Mouse (Mus musculus) gastrocnemius, adult 2 months (tissue): ENCODE data around the gene Gm21988. TPM values are rescaled to one million over a fixed set of nuclear protein-coding genes. Genes with fewer than 3 reads are reported as not detected.

Source experiments
- DNase-seq: peaks from one replicate; pipeline ENCODE4 v3.0.0; 2022
- H3K27ac ChIP-seq: fragments of 200-600 bp; 2 replicates; pipeline ENCODE4 v1.8.1; 2022; ENCODE audit warnings: mild to moderate bottlenecking
- H3K4me3 ChIP-seq: fragments of 200-600 bp; 2 replicates; pipeline ENCODE4 v1.8.1; 2022; ENCODE audit warnings: mild to moderate bottlenecking, moderate library complexity
- CTCF ChIP-seq: fragments of 200-600 bp; IDR thresholded peaks from 2 replicates; pipeline ENCODE4 v1.8.1; 2022; ENCODE audit warnings: antibody characterized with exemption, mild to moderate bottlenecking, moderate library complexity
- intact Hi-C: fragments of 180-260 bp; cut with DNase I; formaldehyde crosslinking; loops from one replicate; pipeline ENCODE4 v1.15.1; 2025
- total RNA-seq, 2 experiments: library from RNA; stranded (reverse); gene quantifications; 2 replicates each; pipeline ENCODE4 v1.2.3; 2021

Gm21988 gene
- total RNA-seq, 2 experiments from 2014 or later, result 3.7 to 4.4 TPM

DNA sequence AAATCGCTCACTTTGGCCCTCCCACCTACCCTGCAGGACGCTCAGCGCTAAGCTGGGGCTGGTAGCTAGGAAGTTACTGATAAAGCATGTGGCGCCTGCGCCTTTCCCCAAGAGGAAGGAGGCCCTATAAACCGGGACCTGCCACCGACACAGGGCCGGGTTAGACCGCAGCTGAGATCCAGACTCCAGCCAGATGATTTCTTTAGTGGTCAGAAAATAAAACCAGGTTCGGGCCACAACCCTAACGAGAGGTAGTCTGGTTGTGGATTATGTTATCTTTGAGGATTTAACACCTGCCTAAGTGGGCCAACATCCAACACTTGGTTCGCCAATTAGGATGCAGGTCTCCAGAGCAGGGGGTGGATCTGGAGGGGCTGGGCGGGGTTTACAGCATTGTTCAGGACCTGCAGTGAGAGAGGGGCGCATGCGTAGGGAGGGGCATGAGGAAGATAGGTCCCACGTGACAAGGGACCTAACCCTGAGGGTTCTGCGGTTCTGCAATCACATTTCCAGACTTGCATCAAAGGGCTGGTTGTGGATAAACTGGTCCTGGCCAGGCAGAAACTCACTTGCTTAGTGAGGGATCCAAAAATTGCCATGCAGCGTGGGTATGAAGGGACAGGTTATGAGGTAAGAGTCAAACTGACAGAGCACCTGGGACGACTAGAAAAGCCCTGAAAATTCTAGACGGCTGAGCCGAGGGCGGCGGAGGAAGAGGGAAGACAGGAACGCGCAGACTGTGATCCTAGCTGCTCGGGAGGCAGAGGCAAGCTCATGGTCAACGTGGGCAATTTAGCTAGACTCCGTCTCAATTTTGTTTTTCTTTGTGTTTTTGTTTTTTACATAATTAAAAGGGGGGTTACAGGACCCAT lies 18.7 kb downstream of the Gm21988 start, which contains the start of gene Slc16a13:
Gene Slc16a13 (minus strand): TSS at position 334 of the 872 bp plus-strand sequence.
- peak; percentile 89 for DNase-seq
- peak within 1 kb of the TSS; percentile 90 for H3K27ac ChIP-seq
- no peak for TF ChIP-seq CTCF
- intact Hi-C loops, result no loop called here
- peak within 1 kb of the TSS; percentile 78 for H3K4me3 ChIP-seq

DNA sequence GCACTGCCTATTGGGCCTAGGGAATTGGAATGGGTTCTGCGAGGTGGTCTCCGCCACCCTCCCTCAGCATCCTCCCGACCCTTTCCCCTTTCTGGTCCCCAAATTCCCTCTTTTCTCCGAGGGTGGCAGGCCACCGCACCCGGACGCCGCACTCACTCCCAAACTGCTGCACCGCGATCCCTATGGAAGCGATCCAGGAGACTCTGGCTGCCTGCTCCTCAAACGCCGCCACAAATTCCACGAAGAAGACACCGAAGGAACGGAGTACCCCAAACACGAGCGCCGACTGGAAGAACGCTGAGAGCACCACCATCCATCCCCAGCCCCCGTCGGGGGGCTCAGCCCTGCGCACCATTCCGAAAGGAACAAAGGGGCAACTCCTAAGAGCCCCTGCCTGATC lies 19.3 kb downstream of the Gm21988 start:
- intact Hi-C loops, result no loop called here

DNA sequence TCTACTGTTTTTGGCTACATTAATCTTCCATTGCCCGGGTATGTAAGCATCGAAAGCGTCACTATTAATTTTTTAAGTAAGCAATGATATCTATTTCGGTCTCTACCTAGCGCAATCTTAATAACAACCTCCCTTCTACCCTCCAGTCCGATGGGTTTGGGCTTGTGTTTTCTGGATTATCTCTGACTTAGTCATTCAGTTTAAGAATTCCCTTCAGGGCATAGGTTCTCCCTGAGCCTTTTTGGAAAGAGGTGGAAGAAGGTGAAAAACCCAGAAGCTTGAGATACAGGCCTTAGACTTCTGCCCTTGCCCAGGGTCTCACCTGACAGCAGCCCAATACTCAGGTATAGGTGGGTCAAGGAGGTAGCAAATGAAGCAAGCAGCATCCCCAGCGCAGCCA lies 19.8 kb downstream of the Gm21988 start:
- peak overlapping the region; percentile 78 for H3K4me3 ChIP-seq
- no peak for TF ChIP-seq CTCF
- no peak for DNase-seq
- peak overlapping the region; percentile 90 for H3K27ac ChIP-seq
- intact Hi-C loops, result no loop called here

More for the DNA sequence above, 19.3 kb downstream of the Gm21988 start:
- DNase-seq, result peak; percentile 34
- peak overlapping the region; percentile 90 for H3K27ac ChIP-seq
- TF ChIP-seq CTCF, result no peak
- peak overlapping the region; percentile 78 for H3K4me3 ChIP-seq

GRCm38 (mm10) chr11:70218741-70219470 lies 20.7 kb downstream of the Gm21988 start:
- no peak for TF ChIP-seq CTCF
- Histone ChIP-seq H3K4me3 (no peak overlapping the region), H3K27ac (no peak overlapping the region)
- DNase-seq, result no peak
- intact Hi-C loops, result no loop called here

DNA sequence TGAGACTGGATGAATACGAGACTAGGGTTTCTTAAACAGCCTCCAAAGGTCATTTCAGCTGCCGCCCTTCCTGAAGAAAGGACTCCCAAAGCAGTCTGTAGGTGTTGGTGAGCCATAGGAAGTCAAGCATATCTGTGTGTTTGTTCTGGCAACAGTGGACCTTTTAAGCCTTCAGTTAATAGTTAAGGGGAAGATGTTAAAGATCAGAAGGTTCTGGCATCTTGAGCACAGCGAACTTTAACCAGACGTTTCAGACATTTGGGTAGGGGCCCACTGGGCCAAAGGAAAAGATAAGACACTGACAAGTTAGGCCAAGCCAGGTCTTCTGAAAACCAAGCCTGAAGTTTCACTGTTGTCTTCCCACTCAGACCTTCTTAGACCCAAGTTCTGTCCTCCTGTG lies 21.6 kb downstream of the Gm21988 start:
- no peak for TF ChIP-seq CTCF
- intact Hi-C loops, result no loop called here
- DNase-seq, result no peak
- H3K4me3 ChIP-seq, result no peak overlapping the region
- no peak overlapping the region for H3K27ac ChIP-seq

GRCm38 (mm10) chr11:70216103-70216502 lies 23.5 kb downstream of the Gm21988 start:
- intact Hi-C loops, result no loop called here
- H3K4me3 ChIP-seq, result no peak overlapping the region
- no peak for TF ChIP-seq CTCF

DNA sequence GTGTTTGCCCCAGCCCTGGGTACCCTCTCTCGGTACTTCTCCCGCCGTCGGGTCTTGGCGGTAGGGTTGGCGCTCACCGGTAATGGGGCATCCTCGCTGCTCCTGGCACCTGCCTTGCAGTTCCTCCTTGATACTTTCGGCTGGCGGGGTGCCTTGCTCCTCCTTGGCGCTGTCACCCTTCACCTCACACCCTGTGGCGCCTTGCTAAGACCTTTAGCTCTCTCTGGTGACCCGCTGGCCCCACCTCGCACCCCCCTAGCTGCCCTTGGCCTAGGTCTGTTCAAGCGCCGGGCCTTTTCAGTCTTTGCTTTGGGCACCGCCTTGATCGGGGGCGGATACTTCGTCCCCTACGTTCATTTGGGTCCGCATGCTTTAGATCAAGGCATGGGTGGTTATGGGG lies 24.3 kb downstream of the Gm21988 start:
- TF ChIP-seq CTCF, result no peak
- Histone ChIP-seq H3K4me3 (no peak overlapping the region), H3K27ac (no peak overlapping the region)
- no peak for DNase-seq
- intact Hi-C loops, result no loop called here

More at GRCm38 (mm10) chr11:70216103-70216502, 23.5 kb downstream of the Gm21988 start:
- no peak for DNase-seq
- no peak overlapping the region for H3K27ac ChIP-seq

DNA sequence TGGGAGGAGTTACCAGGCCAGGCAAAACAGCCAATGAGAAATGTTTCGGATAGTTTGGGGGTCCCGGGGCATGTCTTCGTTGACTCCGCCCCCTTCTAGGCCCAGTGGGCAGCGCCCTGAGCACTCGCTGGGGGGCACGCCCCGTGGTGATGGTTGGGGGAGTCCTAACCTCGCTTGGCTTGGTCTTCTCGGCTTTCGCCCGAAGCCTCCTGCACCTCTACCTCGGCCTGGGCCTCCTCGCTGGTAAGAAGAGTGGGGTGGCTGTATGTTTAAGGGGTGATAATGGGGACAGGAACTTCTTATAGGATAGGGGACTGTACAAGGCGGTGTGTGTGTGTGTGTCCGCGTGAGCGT lies 24.8 kb downstream of the Gm21988 start:
- H3K4me3 ChIP-seq, result peak overlapping the region; percentile 67; the same call in 1 of the 2 replicates
- intact Hi-C loops, result no loop called here
- H3K27ac ChIP-seq, result no peak overlapping the region
- no peak for DNase-seq
- TF ChIP-seq CTCF, result no peak

GRCm38 (mm10) chr11:70214191-70214855 lies 25.3 kb downstream of the Gm21988 start:
- TF ChIP-seq CTCF, result no peak
- peak overlapping the region; percentile 67 for H3K4me3 ChIP-seq
- intact Hi-C loops, result no loop called here
- DNase-seq, result peak; percentile 55
- peak overlapping the region; percentile 43 for H3K27ac ChIP-seq

DNA sequence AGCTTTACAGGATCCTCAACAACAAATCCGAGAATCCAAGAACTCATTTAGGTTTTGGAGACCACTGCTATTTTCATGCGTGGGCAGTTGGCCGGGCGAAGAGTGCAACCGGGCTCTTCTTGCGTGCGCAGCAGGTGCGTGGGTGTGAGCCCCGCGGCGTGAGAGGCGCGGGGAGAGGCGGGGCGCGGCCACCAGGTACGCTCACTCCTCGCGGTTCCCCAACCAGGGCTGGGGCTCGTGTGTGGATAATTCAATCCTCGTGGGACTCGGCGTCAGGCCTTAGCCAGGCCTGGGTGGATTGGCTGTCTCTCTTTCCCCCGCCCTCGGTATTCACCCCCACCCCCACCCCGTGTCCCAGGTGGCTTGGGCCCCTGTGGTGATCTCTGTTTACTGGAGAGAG lies 25.9 kb downstream of the Gm21988 start:
- DNase-seq, result peak; percentile 18
- Histone ChIP-seq H3K27ac (no peak overlapping the region; the same call in 1 of the 2 replicates), H3K4me3 (peak overlapping the region; percentile 67)
- TF ChIP-seq CTCF, result no peak
- intact Hi-C loops, result loop anchor here (1.0 to 2.0 kb wide), 2 partner anchors 139 to 159 kb away; partner anchors contain the start of gene Asgr1

- intact Hi-C loops, result loop anchor here (1.0 to 2.0 kb wide), 2 partner anchors 139 to 158 kb away; partner anchors contain the start of gene Asgr1
- no peak overlapping the region; the same call in 1 of the 2 replicates for H3K4me3 ChIP-seq
- peak overlapping the region; percentile 48; the same call in 1 of the 2 replicates for H3K27ac ChIP-seq
- peak; percentile 58 for DNase-seq
- peak; percentile 74 for TF ChIP-seq CTCF
These were observed 26.7 kb downstream of the Gm21988 start for GRCm38 (mm10) chr11:70212896-70213295.

- peak within 1 kb of the TSS; percentile 48; the same call in 1 of the 2 replicates for H3K27ac ChIP-seq
- intact Hi-C loops, result loop anchor here (2.0 kb wide), 1 partner anchor 158 kb away; the partner anchor contains the start of gene Asgr1
- no peak for TF ChIP-seq CTCF
- peak; percentile 42 for DNase-seq
- H3K4me3 ChIP-seq, result peak within 1 kb of the TSS; percentile 67
These were observed 27.2 kb downstream of the Gm21988 start, which contains the start of gene Slc16a11 for GRCm38 (mm10) chr11:70212423-70212822. Gene Slc16a11, plus strand, starts transcription at chr11:70212752.
